Mouse (Mus musculus): ENCODE measurements around the gene Prkg1. TPM values are rescaled to one million over a fixed set of nuclear protein-coding genes. Genes with fewer than 3 reads are reported as not detected.

The Prkg1 gene
- polyA plus RNA-seq, 1 experiment from 2014 or later: 13.7 TPM

DNA sequence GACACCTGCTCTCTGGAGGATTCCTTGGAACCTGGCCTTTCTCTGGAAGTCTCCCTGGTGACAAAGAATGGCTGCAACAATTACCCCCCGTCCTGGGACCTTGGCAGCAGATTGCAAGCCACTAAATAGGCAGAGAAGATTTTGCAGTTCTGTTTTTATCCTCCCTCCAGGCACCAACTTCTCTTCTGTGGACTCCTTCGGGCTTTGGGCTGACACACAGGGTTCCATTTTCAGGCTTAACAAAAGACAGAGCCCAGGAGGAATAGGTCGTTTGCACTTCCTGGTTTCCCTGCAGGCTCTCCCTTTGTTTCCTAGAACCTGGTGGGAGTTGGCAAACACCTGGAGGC lies 690.1 kb downstream of the Prkg1 start:
- Histone ChIP-seq H3K4me3 (ENCODE audit: low read depth, low read length) (peak overlapping the region; percentile 21), H3K27ac (replicated peaks; ENCODE audit: low read depth, low read length) (peak overlapping the region; percentile 36), H3K9me3 (ENCODE audit: control insufficient read depth, low read length) (no peaks in the 10 kb centered on the region), H3K9ac (ENCODE audit: low read depth, low read length) (peak overlapping the region; percentile 30; the same call in 1 of the 2 replicates), H3K36me3 (ENCODE audit: control insufficient read depth, insufficient read depth, low read length) (no peaks in the 10 kb centered on the region), H3K4me2 (ENCODE audit: low read depth, low read length) (peak overlapping the region; percentile 47), H3K27me3 (replicated peaks; ENCODE audit: control insufficient read depth, insufficient read depth, low read length) (no peaks in the 10 kb centered on the region), H3K4me1 (ENCODE audit: control insufficient read depth, insufficient read depth, low read length) (0 out of 2 replicates have a peak, but pooled peaks cover 7% of the 10 kb centered on the region)
- peak; percentile 85 for ATAC-seq (ENCODE audit: low read depth)
- 6% methylated on average over 3 of the region's 3 CpGs for WGBS
- no peak for DNase-seq (ENCODE audit: low spot score)

GRCm38 (mm10) chr19:31073959-31074716 lies 690.7 kb downstream of the Prkg1 start:
- ATAC-seq (ENCODE audit: low read depth) (peak; percentile 75), DNase-seq (ENCODE audit: low spot score) (peak; percentile 82)
- H3K4me3 ChIP-seq (ENCODE audit: low read depth, low read length): peak overlapping the region; percentile 21
- H3K9ac ChIP-seq (ENCODE audit: low read depth, low read length): peak overlapping the region; percentile 30; the same call in 1 of the 2 replicates
- no peaks in the 10 kb centered on the region for H3K27me3 ChIP-seq (replicated peaks; ENCODE audit: control insufficient read depth, insufficient read depth, low read length)
- peak overlapping the region; percentile 36 for H3K27ac ChIP-seq (replicated peaks; ENCODE audit: low read depth, low read length)
- H3K4me2 ChIP-seq (ENCODE audit: low read depth, low read length): peak overlapping the region; percentile 47
- 31% methylated on average over 24 of the region's 24 CpGs for WGBS
- H3K9me3 ChIP-seq (ENCODE audit: control insufficient read depth, low read length): no peaks in the 10 kb centered on the region
- H3K4me1 ChIP-seq (ENCODE audit: control insufficient read depth, insufficient read depth, low read length): 0 out of 2 replicates have a peak, but pooled peaks cover 7% of the 10 kb centered on the region
- H3K36me3 ChIP-seq (ENCODE audit: control insufficient read depth, insufficient read depth, low read length): no peaks in the 10 kb centered on the region

DNA sequence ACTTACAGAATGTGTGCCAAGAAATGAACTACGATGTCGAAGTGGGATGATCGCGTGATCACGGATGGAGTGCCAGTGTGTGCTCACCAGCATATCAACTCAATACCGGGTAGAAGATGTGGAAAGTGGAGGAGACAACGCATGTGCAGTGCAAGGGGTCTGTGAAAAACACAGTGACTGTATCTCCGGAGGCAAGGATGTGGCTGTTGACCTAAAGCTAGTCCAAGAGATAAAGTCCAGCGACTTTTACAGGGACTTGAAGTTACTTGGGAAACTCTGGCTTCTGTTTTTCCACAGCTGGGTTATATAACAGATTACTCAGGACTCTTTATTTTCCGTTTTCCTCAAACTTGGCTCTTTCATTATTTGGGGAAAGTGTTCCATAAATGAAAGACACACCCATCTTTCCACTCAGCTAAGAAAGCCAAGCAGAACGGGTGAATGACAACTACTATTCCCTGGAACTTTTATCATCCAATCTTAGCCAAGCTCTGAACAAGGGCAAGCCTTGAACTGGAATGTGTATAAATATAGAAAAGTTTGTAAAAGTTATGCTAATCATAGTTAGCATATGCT lies 699.5 kb downstream of the Prkg1 start:
- 75% methylated on average over 11 of the region's 11 CpGs for WGBS
- H3K4me1 ChIP-seq (ENCODE audit: control insufficient read depth, insufficient read depth, low read length): peaks cover 7% of the 10 kb centered on the region; the same call in 1 of the 2 replicates
- H3K9ac ChIP-seq (ENCODE audit: low read depth, low read length): no peak overlapping the region
- no peaks in the 10 kb centered on the region for H3K9me3 ChIP-seq (ENCODE audit: control insufficient read depth, low read length)
- ATAC-seq (ENCODE audit: low read depth) (no peak), DNase-seq (ENCODE audit: low spot score) (peak; percentile 57)
- H3K36me3 ChIP-seq (ENCODE audit: control insufficient read depth, insufficient read depth, low read length): no peaks in the 10 kb centered on the region
- no peak overlapping the region for H3K4me2 ChIP-seq (ENCODE audit: low read depth, low read length)
- H3K4me3 ChIP-seq (ENCODE audit: low read depth, low read length): no peak overlapping the region
- no peaks in the 10 kb centered on the region for H3K27me3 ChIP-seq (replicated peaks; ENCODE audit: control insufficient read depth, insufficient read depth, low read length)
- no peak overlapping the region for H3K27ac ChIP-seq (replicated peaks; ENCODE audit: low read depth, low read length)

DNA sequence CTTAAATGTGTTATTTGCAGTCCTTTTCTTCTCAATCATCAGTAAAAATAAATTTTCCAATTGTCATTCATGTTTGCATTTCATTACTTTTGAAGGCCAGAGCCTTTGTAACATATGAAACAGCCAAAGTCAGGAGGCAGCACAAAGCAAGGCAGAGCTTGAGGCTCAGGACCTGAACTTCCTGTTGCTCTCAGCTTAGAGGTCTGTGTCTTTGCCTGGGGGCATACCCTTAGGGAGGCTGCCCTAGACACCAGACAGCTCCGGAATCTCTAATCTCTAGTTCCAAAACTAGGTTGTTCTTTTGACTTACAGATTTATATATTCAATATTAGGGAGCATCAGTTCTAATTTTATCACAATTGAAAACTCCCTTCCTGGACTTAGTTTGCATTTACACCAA lies 700.1 kb downstream of the Prkg1 start:
- DNase-seq (ENCODE audit: low spot score) (no peak), ATAC-seq (ENCODE audit: low read depth) (no peak)
- no peak overlapping the region for H3K9ac ChIP-seq (ENCODE audit: low read depth, low read length)
- H3K27me3 ChIP-seq (replicated peaks; ENCODE audit: control insufficient read depth, insufficient read depth, low read length): no peaks in the 10 kb centered on the region
- no peak overlapping the region for H3K4me2 ChIP-seq (ENCODE audit: low read depth, low read length)
- no peak overlapping the region for H3K4me3 ChIP-seq (ENCODE audit: low read depth, low read length)
- no peaks in the 10 kb centered on the region for H3K36me3 ChIP-seq (ENCODE audit: control insufficient read depth, insufficient read depth, low read length)
- H3K27ac ChIP-seq (replicated peaks; ENCODE audit: low read depth, low read length): no peak overlapping the region
- peaks cover 7% of the 10 kb centered on the region; the same call in 1 of the 2 replicates for H3K4me1 ChIP-seq (ENCODE audit: control insufficient read depth, insufficient read depth, low read length)
- WGBS: 60% methylated on average over 1 of the region's 1 CpGs
- H3K9me3 ChIP-seq (ENCODE audit: control insufficient read depth, low read length): no peaks in the 10 kb centered on the region

DNA sequence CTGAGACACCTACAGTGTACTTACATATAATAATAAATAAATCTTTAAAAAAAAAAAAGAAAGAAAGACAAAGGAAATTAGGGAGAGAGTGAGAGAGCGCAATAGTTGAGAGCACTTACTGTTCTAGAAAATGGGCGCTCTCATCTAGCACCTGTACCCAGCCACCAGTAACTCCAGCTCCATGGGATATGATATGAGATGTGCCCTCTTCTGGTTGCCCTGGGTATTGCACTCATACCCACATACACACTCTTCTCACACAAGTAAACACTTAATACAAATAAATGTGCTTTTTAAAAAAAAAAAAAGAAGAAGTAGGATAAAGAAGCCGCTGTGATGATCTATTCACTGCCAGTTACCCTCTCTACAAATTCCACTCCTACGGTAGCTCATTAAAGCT lies 718.2 kb downstream of the Prkg1 start:
- ATAC-seq (ENCODE audit: low read depth) (no peak), DNase-seq (ENCODE audit: low spot score) (no peak)
- WGBS: 95% methylated on average over 4 of the region's 4 CpGs
- H3K36me3 ChIP-seq (ENCODE audit: control insufficient read depth, insufficient read depth, low read length): no peaks in the 10 kb centered on the region
- H3K27me3 ChIP-seq (replicated peaks; ENCODE audit: control insufficient read depth, insufficient read depth, low read length): no peaks in the 10 kb centered on the region
- H3K9me3 ChIP-seq (ENCODE audit: control insufficient read depth, low read length): no peaks in the 10 kb centered on the region
- H3K27ac ChIP-seq (replicated peaks; ENCODE audit: low read depth, low read length): no peak overlapping the region
- no peak overlapping the region for H3K9ac ChIP-seq (ENCODE audit: low read depth, low read length)
- no peak overlapping the region for H3K4me2 ChIP-seq (ENCODE audit: low read depth, low read length)
- no peak overlapping the region for H3K4me3 ChIP-seq (ENCODE audit: low read depth, low read length)
- H3K4me1 ChIP-seq (ENCODE audit: control insufficient read depth, insufficient read depth, low read length): no peaks in the 10 kb centered on the region

- H3K36me3 ChIP-seq (ENCODE audit: control insufficient read depth, insufficient read depth, low read length): no peaks in the 10 kb centered on the region
- H3K4me1 ChIP-seq (ENCODE audit: control insufficient read depth, insufficient read depth, low read length): no peaks in the 10 kb centered on the region
- no peak overlapping the region for H3K9ac ChIP-seq (ENCODE audit: low read depth, low read length)
- ATAC-seq (ENCODE audit: low read depth): no peak
- 80% methylated on average over 2 of the region's 2 CpGs for WGBS
- no peaks in the 10 kb centered on the region for H3K27me3 ChIP-seq (replicated peaks; ENCODE audit: control insufficient read depth, insufficient read depth, low read length)
- no peak overlapping the region for H3K27ac ChIP-seq (replicated peaks; ENCODE audit: low read depth, low read length)
- DNase-seq (ENCODE audit: low spot score): no peak
- H3K9me3 ChIP-seq (ENCODE audit: control insufficient read depth, low read length): no peaks in the 10 kb centered on the region
- H3K4me2 ChIP-seq (ENCODE audit: low read depth, low read length): no peak overlapping the region
- H3K4me3 ChIP-seq (ENCODE audit: low read depth, low read length): no peak overlapping the region
Observed at GRCm38 (mm10) chr19:31040948-31041847, 723.6 kb downstream of the Prkg1 start.

DNA sequence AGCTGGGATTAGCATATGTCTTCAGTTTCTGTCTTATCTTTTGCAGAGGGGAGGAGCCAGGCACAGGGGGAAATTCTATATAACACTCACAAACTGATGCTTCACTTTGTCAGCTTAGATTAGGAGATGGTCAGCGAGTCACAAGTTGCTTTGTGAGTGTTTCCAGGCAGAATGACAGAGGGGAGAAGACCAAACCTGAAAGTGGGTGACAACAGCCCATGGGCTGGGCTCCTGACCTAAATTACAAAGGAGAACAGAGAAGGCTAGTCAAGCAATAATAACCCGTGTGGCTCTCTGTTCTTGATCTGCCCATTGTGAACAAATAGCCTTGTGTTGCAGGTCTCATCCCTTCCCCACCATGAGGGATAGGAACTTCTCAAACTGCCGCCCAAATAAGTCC lies 725.9 kb downstream of the Prkg1 start:
- Histone ChIP-seq H3K4me3 (ENCODE audit: low read depth, low read length) (no peak overlapping the region), H3K27ac (replicated peaks; ENCODE audit: low read depth, low read length) (no peak overlapping the region), H3K4me1 (ENCODE audit: control insufficient read depth, insufficient read depth, low read length) (no peaks in the 10 kb centered on the region), H3K27me3 (replicated peaks; ENCODE audit: control insufficient read depth, insufficient read depth, low read length) (no peaks in the 10 kb centered on the region), H3K36me3 (ENCODE audit: control insufficient read depth, insufficient read depth, low read length) (no peaks in the 10 kb centered on the region), H3K9me3 (ENCODE audit: control insufficient read depth, low read length) (no peaks in the 10 kb centered on the region), H3K4me2 (ENCODE audit: low read depth, low read length) (no peak overlapping the region), H3K9ac (ENCODE audit: low read depth, low read length) (no peak overlapping the region)
- ATAC-seq (ENCODE audit: low read depth): no peak
- DNase-seq (ENCODE audit: low spot score): no peak
- 82% methylated on average over 3 of the region's 3 CpGs for WGBS

- Histone ChIP-seq H3K9me3 (ENCODE audit: control insufficient read depth, low read length) (no peaks in the 10 kb centered on the region), H3K4me3 (ENCODE audit: low read depth, low read length) (no peak overlapping the region), H3K4me2 (ENCODE audit: low read depth, low read length) (no peak overlapping the region), H3K36me3 (ENCODE audit: control insufficient read depth, insufficient read depth, low read length) (no peaks in the 10 kb centered on the region), H3K27ac (replicated peaks; ENCODE audit: low read depth, low read length) (no peak overlapping the region), H3K9ac (ENCODE audit: low read depth, low read length) (no peak overlapping the region), H3K4me1 (ENCODE audit: control insufficient read depth, insufficient read depth, low read length) (no peaks in the 10 kb centered on the region), H3K27me3 (replicated peaks; ENCODE audit: control insufficient read depth, insufficient read depth, low read length) (no peaks in the 10 kb centered on the region)
- DNase-seq (ENCODE audit: low spot score): no peak
- 63% methylated on average over 6 of the region's 6 CpGs for WGBS
- no peak for ATAC-seq (ENCODE audit: low read depth)
Observed at GRCm38 (mm10) chr19:31031596-31031995, 733.2 kb downstream of the Prkg1 start.

All from embryonic facial prominence, embryonic 14.5 days (tissue).